Mouse (Mus musculus) liver, embryonic 11.5 days (tissue): ENCODE measurements around the gene Mybphl. TPM values are rescaled to one million over a fixed set of nuclear protein-coding genes. Genes with fewer than 3 reads are reported as not detected.

ENCODE experiments used
- ATAC-seq: fragments of 200-750 bp; cut with Nextera tagmentation; replicated peaks from 2 replicates; pipeline ENCODE4 v1.8.0; 2017; ENCODE audit warnings: moderate number of reproducible peaks, mild to moderate bottlenecking, moderate TSS enrichment, moderate library complexity; ENCODE audit not compliant: low FRiP score
- DNase-seq: peaks from one replicate; pipeline ENCODE4 v3.0.0-alpha.2; 2017; ENCODE audit warnings: low spot score
- H3K27ac ChIP-seq: fragments of 300-500 bp; sonication (generic); 2 replicates; pipeline ENCODE4 v1.5.1; 2014; ENCODE audit warnings: mild to moderate bottlenecking, low read depth, low read length, control low read depth
- H3K27me3 ChIP-seq: fragments of 300-500 bp; sonication (generic); replicated peaks from 2 replicates; pipeline ENCODE4 v1.6.1; 2014; ENCODE audit warnings: low read length, mixed read lengths; ENCODE audit not compliant: control insufficient read depth, insufficient read depth
- H3K36me3 ChIP-seq: fragments of 300-500 bp; sonication (generic); 2 replicates; pipeline ENCODE4 v1.6.1; 2014; ENCODE audit warnings: mild to moderate bottlenecking, low read length, moderate library complexity, mixed read lengths; ENCODE audit not compliant: control insufficient read depth, insufficient read depth
- H3K4me1 ChIP-seq: fragments of 300-500 bp; sonication (generic); replicated peaks from 2 replicates; pipeline ENCODE4 v1.6.1; 2014; ENCODE audit warnings: low read length, mixed read lengths; ENCODE audit not compliant: control insufficient read depth, insufficient read depth
- H3K4me2 ChIP-seq: fragments of 300-500 bp; sonication (generic); 2 replicates; pipeline ENCODE4 v1.6.1; 2014; ENCODE audit warnings: mild to moderate bottlenecking, control low read depth, moderate library complexity
- H3K4me3 ChIP-seq: fragments of 300-500 bp; sonication (generic); 2 replicates; pipeline ENCODE4 v1.5.1; 2014; ENCODE audit warnings: low read depth, low read length, control low read depth
- H3K9ac ChIP-seq: fragments of 300-500 bp; sonication (generic); 2 replicates; pipeline ENCODE4 v1.6.1; 2014; ENCODE audit warnings: low read depth, low read length, control low read depth
- H3K9me3 ChIP-seq: fragments of 300-500 bp; sonication (generic); 2 replicates; pipeline ENCODE4 v1.6.1; 2016; ENCODE audit warnings: low read length, inconsistent platforms, mixed read lengths; ENCODE audit not compliant: control insufficient read depth
- WGBS: fragments of 180-500 bp; shearing (Covaris S2); extraction: QIAGEN DNeasy Blood & Tissue Kit; methylation state at CpG from one replicate; pipeline ENCODE4 v1.1.7; 2014; 5-methylcytosine and 5-hydroxymethylcytosine counted together
- polyA plus RNA-seq: library from polyadenylated mRNA; unstranded; fragments of >200 nt; fragmentation: Nextera tagmentation; extraction: Ambion mirVana; gene quantifications from 2 replicates; pipeline ENCODE4 v1.2.1, GENCODE M21; 2014

Gene Mybphl
- polyA plus RNA-seq, 1 experiment from 2014 or later = 1.2 TPM

- H3K36me3 ChIP-seq = no peaks in the 10 kb centered on the region; the same call in none of the 2 replicates
- peaks cover 3% of the 10 kb centered on the region; the same call in 1 of the 2 replicates for H3K4me1 ChIP-seq
- ATAC-seq (no peak), DNase-seq (no peak)
- 39% methylated on average over 5 of the region's 5 CpGs for WGBS
- H3K27ac ChIP-seq = no peak overlapping the region
- H3K9me3 ChIP-seq = no peaks in the 10 kb centered on the region; the same call in 1 of the 2 replicates
- H3K4me3 ChIP-seq = no peak overlapping the region
- no peak overlapping the region for H3K9ac ChIP-seq
- H3K27me3 ChIP-seq = peaks cover 9% of the 10 kb centered on the region
- H3K4me2 ChIP-seq = no peak overlapping the region
Measured at GRCm38 (mm10) chr3:108410359-108410714, 45.6 kb downstream of the Mybphl start.

GRCm38 (mm10) chr3:108411026-108411753 is 46.5 kb downstream of the Mybphl start:
- Histone ChIP-seq H3K9ac (0 out of 2 replicates have a peak overlapping the region, but pooled peaks have one; percentile 7), H3K4me3 (no peak overlapping the region), H3K9me3 (no peaks in the 10 kb centered on the region; the same call in 1 of the 2 replicates), H3K36me3 (no peaks in the 10 kb centered on the region; the same call in none of the 2 replicates), H3K4me1 (peaks cover 7% of the 10 kb centered on the region; the same call in 1 of the 2 replicates), H3K27me3 (peaks cover 11% of the 10 kb centered on the region), H3K27ac (no peak overlapping the region), H3K4me2 (no peak overlapping the region)
- DNase-seq (no peak), ATAC-seq (no peak)
- 64% methylated on average over 5 of the region's 5 CpGs for WGBS

- Histone ChIP-seq H3K4me1 (peaks cover 7% of the 10 kb centered on the region; the same call in 1 of the 2 replicates), H3K4me2 (no peak overlapping the region), H3K9ac (no peak overlapping the region), H3K9me3 (no peaks in the 10 kb centered on the region; the same call in 1 of the 2 replicates), H3K4me3 (no peak overlapping the region), H3K36me3 (no peaks in the 10 kb centered on the region; the same call in none of the 2 replicates), H3K27me3 (peaks cover 16% of the 10 kb centered on the region), H3K27ac (no peak overlapping the region)
- DNase-seq = no peak
- no peak for ATAC-seq
- 69% methylated on average over 8 of the region's 8 CpGs for WGBS
Measured at GRCm38 (mm10) chr3:108411754-108412121, 47.0 kb downstream of the Mybphl start.

- H3K4me2 ChIP-seq = no peak overlapping the region
- ATAC-seq (no peak), DNase-seq (no peak)
- 93% methylated on average over 35 of the region's 35 CpGs for WGBS
- no peaks in the 10 kb centered on the region; the same call in 1 of the 2 replicates for H3K9me3 ChIP-seq
- H3K9ac ChIP-seq = no peak overlapping the region
- H3K27me3 ChIP-seq = peaks cover 30% of the 10 kb centered on the region
- no peaks in the 10 kb centered on the region; the same call in none of the 2 replicates for H3K36me3 ChIP-seq
- H3K4me1 ChIP-seq = peaks cover 7% of the 10 kb centered on the region; the same call in 1 of the 2 replicates
- H3K4me3 ChIP-seq = no peak overlapping the region
- no peak overlapping the region for H3K27ac ChIP-seq
Measured at GRCm38 (mm10) chr3:108413634-108414360, 49.1 kb downstream of the Mybphl start.

- no peaks in the 10 kb centered on the region; the same call in 1 of the 2 replicates for H3K9me3 ChIP-seq
- no peaks in the 10 kb centered on the region; the same call in none of the 2 replicates for H3K36me3 ChIP-seq
- H3K27ac ChIP-seq = no peak within 1 kb of the TSS
- WGBS = 7% methylated on average over 59 of the region's 67 CpGs
- peak; percentile 40; the same call in 1 of the 2 replicates for ATAC-seq
- H3K27me3 ChIP-seq = peaks cover 30% of the 10 kb centered on the region
- peak within 1 kb of the TSS; percentile 68 for H3K9ac ChIP-seq
- peak within 1 kb of the TSS; percentile 100 for H3K4me2 ChIP-seq
- H3K4me3 ChIP-seq = peak within 1 kb of the TSS; percentile 73
- H3K4me1 ChIP-seq = peaks cover 7% of the 10 kb centered on the region; the same call in 1 of the 2 replicates
- peak; percentile 69 for DNase-seq
Measured at GRCm38 (mm10) chr3:108414857-108415830, 50.4 kb downstream of the Mybphl start, which contains the start of gene Celsr2. Gene Celsr2 (minus strand): TSS chr3:108415552.

GRCm38 (mm10) chr3:108415831-108416223 is 51.1 kb downstream of the Mybphl start:
- peak overlapping the region; percentile 68 for H3K9ac ChIP-seq
- H3K4me1 ChIP-seq = peaks cover 7% of the 10 kb centered on the region; the same call in 1 of the 2 replicates
- peaks cover 30% of the 10 kb centered on the region for H3K27me3 ChIP-seq
- peak overlapping the region; percentile 73 for H3K4me3 ChIP-seq
- H3K27ac ChIP-seq = no peak overlapping the region
- WGBS = 0% methylated on average over 47 of the region's 48 CpGs
- ATAC-seq = peak; percentile 82
- H3K4me2 ChIP-seq = peak overlapping the region; percentile 100
- peak; percentile 84 for DNase-seq
- H3K9me3 ChIP-seq = no peaks in the 10 kb centered on the region; the same call in 1 of the 2 replicates
- no peaks in the 10 kb centered on the region; the same call in none of the 2 replicates for H3K36me3 ChIP-seq

GRCm38 (mm10) chr3:108423006-108423405 is 58.3 kb downstream of the Mybphl start:
- DNase-seq (no peak), ATAC-seq (no peak)
- H3K4me3 ChIP-seq = no peak overlapping the region
- H3K9ac ChIP-seq = no peak overlapping the region
- peaks cover 16% of the 10 kb centered on the region for H3K36me3 ChIP-seq
- H3K4me2 ChIP-seq = no peak overlapping the region
- 38% methylated on average over 6 of the region's 6 CpGs for WGBS
- peaks cover 4% of the 10 kb centered on the region; the same call in 1 of the 2 replicates for H3K4me1 ChIP-seq
- H3K27ac ChIP-seq = no peak overlapping the region
- no peaks in the 10 kb centered on the region for H3K9me3 ChIP-seq
- H3K27me3 ChIP-seq = peaks cover 4% of the 10 kb centered on the region; the same call in 1 of the 2 replicates
